Mouse (Mus musculus): ENCODE measurements at regions not wholly inside any gene's neighbourhood (a gene's known extent, or its start where the extent isn't known, plus 50 kb on each side); places are given as distances from the start of the nearest gene placed in this dataset.

GRCm38 (mm10) chr4:31403976-31404375 lies 559.9 kb upstream of the Map3k7 start:
- DNase-seq = no peak

- DNase-seq = peak in 1 of 2 experiments; percentile 1
These were observed 558.8 kb upstream of the Map3k7 start for GRCm38 (mm10) chr4:31404840-31405714.

- DNase-seq = no peak
These were observed 553.7 kb upstream of the Map3k7 start for GRCm38 (mm10) chr4:31410157-31410556.

- DNase-seq = no peak
These were observed 551.9 kb upstream of the Map3k7 start for GRCm38 (mm10) chr4:31411770-31412525.

GRCm38 (mm10) chr4:31417161-31417560 lies 546.7 kb upstream of the Map3k7 start:
- no peak for DNase-seq

- peak in 1 of 2 experiments; percentile 21 for DNase-seq
These were observed 544.7 kb upstream of the Map3k7 start for GRCm38 (mm10) chr4:31419240-31419639.

GRCm38 (mm10) chr4:31420167-31420566 lies 543.7 kb upstream of the Map3k7 start:
- DNase-seq = no peak

- DNase-seq = peak; percentile 25 to 29
These were observed 542.5 kb upstream of the Map3k7 start for GRCm38 (mm10) chr4:31421386-31421785.

GRCm38 (mm10) chr4:31425135-31425534 lies 538.8 kb upstream of the Map3k7 start:
- DNase-seq = no peak

GRCm38 (mm10) chr4:31425716-31426115 lies 538.2 kb upstream of the Map3k7 start:
- no peak for DNase-seq

- no peak for DNase-seq
These were observed 537.5 kb upstream of the Map3k7 start for GRCm38 (mm10) chr4:31426169-31427030.

- DNase-seq = no peak
These were observed 530.0 kb upstream of the Map3k7 start for GRCm38 (mm10) chr4:31433943-31434342.

GRCm38 (mm10) chr4:31454898-31455297 lies 509.0 kb upstream of the Map3k7 start:
- DNase-seq = no peak

GRCm38 (mm10) chr4:31455466-31455865 lies 508.4 kb upstream of the Map3k7 start:
- no peak for DNase-seq

- DNase-seq = no peak
These were observed 501.4 kb upstream of the Map3k7 start for GRCm38 (mm10) chr4:31462456-31462855.

GRCm38 (mm10) chr4:31463130-31463698 lies 500.7 kb upstream of the Map3k7 start:
- DNase-seq = no peak

- no peak for DNase-seq
These were observed 495.6 kb upstream of the Map3k7 start for GRCm38 (mm10) chr4:31468306-31468705.

GRCm38 (mm10) chr4:31469803-31470202 lies 494.1 kb upstream of the Map3k7 start:
- DNase-seq = no peak

GRCm38 (mm10) chr4:31492535-31492934 lies 471.4 kb upstream of the Map3k7 start:
- DNase-seq = no peak

- no peak for DNase-seq
These were observed 470.8 kb upstream of the Map3k7 start for GRCm38 (mm10) chr4:31493087-31493511.

GRCm38 (mm10) chr4:31499888-31500287 lies 464.0 kb upstream of the Map3k7 start:
- DNase-seq = no peak

- no peak for DNase-seq
These were observed 463.5 kb upstream of the Map3k7 start for GRCm38 (mm10) chr4:31500432-31500831.
